Mouse (Mus musculus): ENCODE measurements around the gene Arhgef28.

Arhgef28 gene

GRCm38 (mm10) chr13:97898590-97898989 is 307.6 kb downstream of the Arhgef28 start:
- DNase-seq = no peak

GRCm38 (mm10) chr13:97893031-97893825 is 313.0 kb downstream of the Arhgef28 start:
- no peak for DNase-seq

GRCm38 (mm10) chr13:97892089-97892884 is 314.0 kb downstream of the Arhgef28 start:
- no peak for DNase-seq

- DNase-seq = no peak
Observed at GRCm38 (mm10) chr13:97888046-97888445, 318.2 kb downstream of the Arhgef28 start.

GRCm38 (mm10) chr13:97887558-97887957 is 318.7 kb downstream of the Arhgef28 start:
- DNase-seq = no peak

GRCm38 (mm10) chr13:97883629-97884028 is 322.6 kb downstream of the Arhgef28 start:
- DNase-seq = no peak

GRCm38 (mm10) chr13:97876450-97876849 is 329.8 kb downstream of the Arhgef28 start:
- no peak for DNase-seq

- no peak for DNase-seq
Observed at GRCm38 (mm10) chr13:97876031-97876430, 330.2 kb downstream of the Arhgef28 start.

GRCm38 (mm10) chr13:97869428-97869827 is 336.8 kb downstream of the Arhgef28 start:
- no peak for DNase-seq

GRCm38 (mm10) chr13:97867322-97867962 is 338.8 kb downstream of the Arhgef28 start:
- DNase-seq = no peak

- no peak for DNase-seq
Observed at GRCm38 (mm10) chr13:97859071-97859470, 347.2 kb downstream of the Arhgef28 start.

GRCm38 (mm10) chr13:97857860-97858259 is 348.4 kb downstream of the Arhgef28 start:
- no peak for DNase-seq

GRCm38 (mm10) chr13:97853356-97853968 is 352.8 kb downstream of the Arhgef28 start:
- DNase-seq = no peak
